Mouse (Mus musculus) brain, embryonic 14.5 days (tissue): ENCODE results near the gene Oaz1. TPM values are rescaled to one million over a fixed set of nuclear protein-coding genes. Genes with fewer than 3 reads are reported as not detected.
"Not testable (repeated sequence)": the region's sequence is repeated elsewhere in the genome, so short reads cannot be mapped to it uniquely, and the experiment has no call there.

Experiments
- DNase-seq: peaks from one replicate; pipeline ENCODE4 v3.0.0-alpha.2; 2011; ENCODE audit warnings: low read depth
- CTCF ChIP-seq: fragments of 200-500 bp; IDR thresholded peaks from 2 replicates; pipeline ENCODE4 v1.5.1; 2012; ENCODE audit warnings: inconsistent platforms, mild to moderate bottlenecking, moderate library complexity, borderline replicate concordance; ENCODE audit not compliant: insufficient read depth, insufficient read length; ENCODE audit errors: extremely low read depth
- POLR2A ChIP-seq: fragments of 200-500 bp; IDR thresholded peaks from 2 replicates; pipeline ENCODE4 v1.6.1; 2012; ENCODE audit warnings: mild to moderate bottlenecking, inconsistent platforms, borderline replicate concordance; ENCODE audit not compliant: poor library complexity, insufficient read depth, insufficient read length, severe bottlenecking; ENCODE audit errors: extremely low read depth
- polyA plus RNA-seq: library from polyadenylated mRNA; depleted of rRNA; stranded (reverse); fragments of >200 nt; gene quantifications from 2 replicates; pipeline ENCODE4 v1.2.3, GENCODE M21; 2012

Oaz1 gene
- polyA plus RNA-seq, 1 experiment, result 685 TPM

DNA sequence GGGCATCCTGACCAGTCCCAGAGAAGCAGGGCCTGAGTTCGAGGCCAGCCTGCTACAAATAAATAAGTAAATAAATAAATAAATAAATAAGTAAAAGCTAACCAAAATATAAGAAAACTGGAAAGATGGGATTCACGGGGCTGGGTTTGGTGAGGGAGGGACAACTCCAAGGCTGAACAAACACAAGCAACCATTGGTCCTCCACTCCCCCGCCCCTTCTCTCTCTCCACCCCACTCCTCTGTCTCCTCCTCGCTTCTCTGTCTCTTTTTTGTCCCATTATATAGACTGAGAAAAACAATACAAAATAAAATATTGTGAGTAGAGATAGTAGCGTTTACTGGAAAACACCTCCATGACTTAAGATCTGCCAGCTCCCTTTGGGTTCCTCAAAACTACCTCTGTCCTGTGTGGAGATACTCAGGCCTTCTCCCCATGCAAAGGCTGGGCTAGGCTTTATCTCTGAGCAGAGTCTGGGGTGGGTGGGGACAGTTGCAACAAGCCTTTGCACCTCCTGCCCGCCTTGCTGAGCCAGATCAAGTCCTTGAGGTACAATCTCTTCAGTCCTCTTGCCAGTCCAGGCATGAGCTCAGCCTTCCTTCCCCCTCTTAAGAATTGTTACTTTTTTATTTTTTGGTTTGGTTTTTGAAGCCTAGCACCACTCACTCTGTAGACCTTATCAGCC lies 7.7 kb upstream of the Oaz1 start:
- no peak for DNase-seq
- TF ChIP-seq CTCF (no peak), POLR2A (no peak)

DNA sequence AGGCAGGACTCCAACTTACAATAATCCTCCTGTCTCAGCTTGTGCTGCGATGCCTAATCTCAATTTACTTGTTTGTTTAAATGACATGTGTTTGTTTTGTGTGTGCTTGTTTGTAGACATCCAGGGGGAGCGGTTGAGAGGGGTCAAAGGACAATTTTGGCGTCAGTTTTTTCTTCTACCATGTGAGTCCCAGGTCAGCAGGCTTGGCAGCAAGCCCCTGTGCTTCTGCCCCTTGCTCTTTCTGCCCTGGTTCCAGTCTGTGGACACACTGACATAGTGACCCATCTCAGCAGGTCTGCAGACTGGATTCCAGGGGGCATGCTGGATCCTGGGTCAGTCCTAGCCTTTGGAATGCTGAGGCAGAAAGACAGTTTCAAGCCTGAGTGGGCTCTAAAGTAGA lies 7.0 kb upstream of the Oaz1 start:
- no peak for DNase-seq
- no peak for TF ChIP-seq POLR2A
- no peak for TF ChIP-seq CTCF

DNA sequence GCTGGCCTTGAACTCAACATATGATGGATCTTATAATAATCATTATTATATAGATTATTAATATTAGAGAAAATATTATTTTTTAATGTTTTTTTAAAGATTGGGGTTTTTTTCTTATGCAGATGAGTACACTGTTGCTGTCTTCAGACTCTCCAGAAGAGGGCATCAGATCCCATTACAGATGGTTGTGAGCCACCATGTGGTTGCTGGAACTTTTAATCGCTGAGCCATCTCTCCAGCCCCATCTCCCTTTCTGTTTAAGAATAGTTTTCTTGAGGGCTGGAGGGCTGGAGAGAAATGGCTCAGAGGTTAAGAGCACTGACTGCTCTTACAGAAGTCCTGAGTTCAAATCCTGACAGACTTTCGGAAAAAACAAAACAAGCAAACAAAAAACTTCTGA lies 4.5 kb upstream of the Oaz1 start:
- TF ChIP-seq POLR2A, result no peak
- peak; percentile 54; the same call in 1 of the 2 replicates for TF ChIP-seq CTCF
- peak; percentile 31 for DNase-seq

DNA sequence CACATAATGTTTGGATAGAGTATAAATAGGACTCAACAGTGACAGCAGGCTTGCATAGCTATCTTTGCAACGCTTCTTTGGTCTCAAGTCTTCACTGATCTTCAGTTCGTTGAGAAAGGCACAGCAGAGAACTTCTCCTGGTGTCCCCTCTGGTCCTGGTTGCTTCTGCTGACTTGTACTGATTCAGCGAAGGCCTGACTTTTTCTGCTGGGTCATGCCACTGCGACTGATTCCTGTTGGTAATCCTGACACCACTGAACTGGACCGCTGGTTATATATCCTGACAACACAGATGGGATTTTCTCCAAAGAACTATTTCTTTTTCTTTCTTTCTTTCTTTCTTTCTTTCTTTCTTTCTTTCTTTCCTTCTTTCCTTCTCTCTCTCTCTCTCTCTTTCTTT lies 3.9 kb upstream of the Oaz1 start:
- DNase-seq, result no peak
- TF ChIP-seq CTCF (no peak), POLR2A (no peak)

DNA sequence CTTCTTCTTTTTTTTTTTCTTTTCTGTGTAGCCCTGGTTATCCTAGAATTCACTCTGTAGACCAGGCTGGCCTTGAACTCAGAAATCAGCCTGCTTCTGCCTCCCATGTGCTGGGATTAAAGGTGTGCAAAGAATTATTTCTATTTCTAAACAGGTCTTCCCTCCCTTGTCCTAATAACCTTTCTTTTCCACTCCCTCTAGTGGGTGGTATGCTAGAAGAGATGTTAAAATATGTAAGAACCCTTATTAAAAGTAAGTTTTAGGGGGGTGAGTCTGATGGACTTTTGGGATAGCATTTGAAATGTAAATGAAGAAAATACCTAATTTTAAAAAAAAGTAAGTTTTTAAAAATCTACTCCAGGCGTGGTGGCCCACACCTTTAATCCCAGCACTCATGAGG lies 3.1 kb upstream of the Oaz1 start:
- TF ChIP-seq CTCF (no peak), POLR2A (no peak)
- DNase-seq, result no peak

DNA sequence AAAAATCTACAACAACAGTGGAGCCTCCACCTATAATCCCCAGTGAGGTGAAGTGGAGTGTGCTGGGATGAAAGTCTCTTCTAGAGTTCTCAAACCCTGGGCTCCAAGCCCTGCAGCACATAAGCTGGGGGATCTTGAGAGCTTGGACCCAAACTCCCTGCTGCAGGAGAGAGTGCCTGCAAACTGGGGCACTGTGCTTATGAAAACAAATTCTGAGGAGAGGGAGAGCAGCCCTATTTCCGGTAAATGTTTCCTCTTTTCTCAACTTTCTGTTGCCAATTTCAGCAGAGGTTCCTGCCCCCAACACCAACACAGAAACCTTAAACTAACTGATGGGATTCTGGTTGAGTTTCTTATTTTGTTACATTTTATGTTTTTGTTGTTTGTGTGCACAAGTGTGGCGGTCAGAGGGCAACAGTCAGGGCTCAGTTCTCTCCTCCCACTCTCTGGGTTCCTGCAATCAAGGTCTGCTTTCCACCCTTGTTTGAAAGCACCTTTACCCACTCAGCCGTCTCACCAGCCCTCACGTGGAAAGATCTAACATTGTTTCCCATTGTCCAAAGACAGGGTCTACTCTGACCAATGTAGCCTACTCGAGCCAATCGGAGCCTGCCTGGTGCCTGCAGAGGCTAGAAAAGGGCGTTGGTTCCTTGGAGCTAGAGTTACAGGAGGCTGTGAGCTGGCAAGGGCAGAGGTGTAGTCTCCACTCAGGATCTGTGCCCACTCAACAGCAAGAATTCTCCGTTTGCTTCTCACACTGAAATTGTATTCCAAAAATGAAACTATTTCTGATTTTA lies 2.4 kb upstream of the Oaz1 start:
- TF ChIP-seq POLR2A (no peak), CTCF (no peak)

DNA sequence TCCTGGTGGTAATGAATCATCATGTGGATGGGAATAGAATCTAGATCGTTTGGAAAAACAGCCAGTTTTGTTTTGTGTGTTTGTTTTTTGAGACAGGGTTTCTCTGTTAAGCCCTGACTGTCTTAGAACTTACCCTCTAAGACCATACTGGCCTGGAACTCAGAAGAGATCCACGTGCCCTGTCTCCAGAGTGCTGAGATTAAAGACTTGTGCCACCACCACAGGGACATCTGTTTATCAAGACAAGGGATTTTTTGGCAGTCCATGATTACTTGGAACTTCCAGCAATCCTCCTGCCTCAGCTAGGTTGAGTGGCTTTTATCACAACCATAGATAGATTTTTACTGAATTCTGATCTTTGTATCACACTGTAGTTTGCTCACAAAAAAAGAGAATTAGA lies 1.6 kb upstream of the Oaz1 start:
- no peak for TF ChIP-seq POLR2A
- no peak for TF ChIP-seq CTCF
- no peak for DNase-seq

More for the DNA sequence above, 2.4 kb upstream of the Oaz1 start:
- DNase-seq, result no peak

DNA sequence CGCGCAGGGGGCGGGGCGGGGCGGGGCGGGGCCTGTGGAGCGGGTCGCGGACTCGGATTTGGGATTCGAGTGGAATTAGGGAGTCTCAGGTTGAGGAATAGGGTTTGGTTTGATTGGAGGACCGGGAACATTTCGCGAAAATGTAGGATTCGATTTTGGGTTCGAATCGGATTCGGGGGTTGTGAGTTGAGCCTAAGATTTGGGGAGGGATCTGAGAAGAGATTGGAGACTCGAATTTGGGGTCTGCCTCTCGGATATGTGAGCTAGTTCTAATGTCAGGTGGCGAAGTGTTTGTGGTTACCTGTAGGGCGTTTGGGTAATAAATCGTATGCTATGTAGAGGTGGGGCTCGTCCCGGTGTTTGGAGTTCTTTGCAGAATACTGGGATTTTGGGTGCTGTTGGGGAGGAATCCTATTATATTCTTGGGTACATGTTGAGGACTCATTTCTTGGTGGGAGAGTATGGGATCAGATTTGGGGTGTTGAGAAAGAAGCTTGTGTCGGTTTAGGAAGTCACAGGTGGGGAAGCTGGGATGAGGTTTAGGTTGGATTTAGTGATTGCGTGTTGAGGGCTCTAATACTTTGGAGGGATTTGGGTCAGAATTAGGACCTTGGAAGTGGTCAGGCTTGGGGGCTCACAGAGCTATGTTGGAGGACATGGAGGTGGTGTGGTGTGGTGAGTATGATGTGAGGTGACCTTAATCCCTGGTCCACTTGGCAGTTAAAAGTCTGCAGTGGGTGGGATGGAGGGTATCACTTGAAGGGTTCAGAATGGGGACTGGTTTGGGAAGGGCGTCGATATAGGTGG lies 810 bp downstream of the Oaz1 start:
- DNase-seq, result no peak
- no peak for TF ChIP-seq CTCF
- TF ChIP-seq POLR2A, result no peak

DNA sequence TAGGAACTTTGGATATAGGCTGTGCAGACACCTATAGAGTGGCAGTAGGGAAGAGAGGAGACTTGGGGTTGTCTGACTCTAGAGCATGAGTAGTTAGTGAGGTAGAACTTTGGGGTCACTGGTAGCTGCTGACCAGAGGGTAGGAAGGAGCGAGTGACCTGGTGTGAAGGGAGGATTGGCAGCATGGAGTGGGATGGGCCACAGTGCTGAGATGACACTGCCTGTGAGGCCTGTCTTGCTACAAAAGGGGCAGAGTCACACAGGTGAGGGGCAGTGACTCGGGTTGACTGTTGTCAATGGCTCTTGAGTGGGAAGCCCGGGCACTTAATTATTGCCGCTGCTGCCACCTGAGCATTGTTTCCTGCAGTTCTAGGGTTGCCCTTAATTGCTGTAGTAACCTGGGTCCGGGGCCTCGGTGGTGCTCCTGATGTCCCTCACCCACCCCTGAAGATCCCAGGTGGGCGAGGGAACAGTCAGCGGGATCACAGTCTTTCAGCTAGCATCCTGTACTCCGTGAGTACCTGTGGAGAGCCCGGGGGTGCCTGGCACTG lies 1.5 kb downstream of the Oaz1 start:
- no peak for TF ChIP-seq POLR2A
- TF ChIP-seq CTCF, result no peak
- no peak for DNase-seq

DNA sequence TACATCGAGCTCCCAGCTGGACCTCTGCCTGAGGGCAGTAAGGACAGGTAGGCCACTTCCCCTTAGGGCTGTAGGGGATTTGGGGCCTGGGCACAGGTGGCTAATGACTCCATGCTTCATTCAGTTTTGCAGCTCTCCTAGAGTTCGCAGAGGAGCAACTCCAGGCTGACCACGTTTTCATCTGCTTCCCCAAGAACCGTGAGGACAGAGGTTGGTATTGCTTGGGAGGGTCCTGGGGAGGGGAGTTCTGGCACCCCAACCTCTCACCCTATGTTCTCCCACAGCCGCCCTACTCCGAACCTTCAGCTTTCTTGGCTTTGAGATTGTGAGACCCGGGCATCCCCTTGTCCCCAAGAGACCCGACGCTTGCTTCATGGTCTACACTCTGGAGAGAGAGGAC lies 2.1 kb downstream of the Oaz1 start:
- DNase-seq, result not testable (repeated sequence)
